Mouse (Mus musculus): ENCODE results near the gene Apba2.

Apba2 gene

DNA sequence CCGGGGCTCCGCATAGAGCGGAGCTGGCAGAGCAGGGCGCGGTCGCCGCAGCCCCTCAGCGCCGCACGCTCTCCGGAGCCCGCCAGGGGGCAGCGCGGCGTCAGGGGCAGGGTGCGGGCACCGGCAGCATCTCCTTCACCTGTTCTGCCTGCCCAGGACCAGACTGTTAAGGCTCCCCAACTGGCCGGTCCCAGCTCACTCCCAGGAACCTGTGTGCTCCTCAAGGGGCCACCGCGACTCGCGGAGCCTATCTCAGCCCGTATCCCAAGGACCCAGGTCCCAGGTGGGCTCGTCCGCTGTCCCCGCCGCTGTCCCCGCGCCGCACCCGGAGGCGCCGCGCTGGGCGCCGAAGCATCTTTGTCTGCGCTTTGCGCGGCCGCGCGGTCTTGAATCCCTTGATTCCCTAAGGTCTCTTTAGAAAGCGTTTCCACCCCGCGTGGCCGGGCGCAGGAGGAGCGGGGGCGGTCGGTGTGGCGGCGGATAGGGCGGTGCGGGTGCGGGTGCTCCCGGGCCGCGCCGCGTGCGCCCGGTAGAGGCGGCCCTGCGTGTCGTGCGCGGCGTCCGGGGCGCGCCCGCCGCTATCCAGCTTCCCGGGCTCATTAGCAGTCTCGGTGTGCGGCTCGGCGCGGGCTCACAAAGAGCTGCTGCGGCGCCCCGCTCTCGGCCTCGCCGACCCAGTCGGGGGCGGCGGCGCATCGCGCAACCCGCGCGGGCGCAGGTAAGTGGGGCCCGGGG, at the start of gene Apba2:
Apba2 (plus strand) TSS at position 171 of the 735 bp plus-strand sequence.
- no peak for DNase-seq (ENCODE audit: low read depth, low spot score)

DNA sequence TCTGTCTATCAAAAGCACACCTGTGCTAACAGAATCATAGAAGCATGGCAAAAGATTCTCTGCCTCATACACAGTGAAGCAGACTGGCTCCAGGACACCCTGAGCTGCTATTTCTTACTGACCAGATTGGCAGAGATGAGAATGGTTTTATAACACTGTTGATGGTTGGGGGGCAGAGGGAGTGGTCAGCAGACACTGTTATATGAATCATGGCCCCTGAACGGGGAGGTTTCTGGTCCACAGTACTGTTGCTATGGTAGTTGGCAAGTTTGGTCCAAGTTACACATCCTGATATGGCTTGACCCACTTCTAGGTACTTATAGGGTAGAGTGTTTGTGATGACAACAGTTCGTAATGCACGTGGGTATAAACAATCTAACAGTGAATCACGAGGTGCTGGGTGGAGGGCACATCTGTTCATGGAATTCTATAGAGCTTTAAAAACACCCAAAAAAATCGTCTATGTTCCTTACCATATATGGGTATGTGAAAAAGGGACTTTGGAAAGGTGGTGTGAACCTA, 49.6 kb upstream of the Apba2 start:
- DNase-seq (ENCODE audit: low read depth, low spot score): no peak

DNA sequence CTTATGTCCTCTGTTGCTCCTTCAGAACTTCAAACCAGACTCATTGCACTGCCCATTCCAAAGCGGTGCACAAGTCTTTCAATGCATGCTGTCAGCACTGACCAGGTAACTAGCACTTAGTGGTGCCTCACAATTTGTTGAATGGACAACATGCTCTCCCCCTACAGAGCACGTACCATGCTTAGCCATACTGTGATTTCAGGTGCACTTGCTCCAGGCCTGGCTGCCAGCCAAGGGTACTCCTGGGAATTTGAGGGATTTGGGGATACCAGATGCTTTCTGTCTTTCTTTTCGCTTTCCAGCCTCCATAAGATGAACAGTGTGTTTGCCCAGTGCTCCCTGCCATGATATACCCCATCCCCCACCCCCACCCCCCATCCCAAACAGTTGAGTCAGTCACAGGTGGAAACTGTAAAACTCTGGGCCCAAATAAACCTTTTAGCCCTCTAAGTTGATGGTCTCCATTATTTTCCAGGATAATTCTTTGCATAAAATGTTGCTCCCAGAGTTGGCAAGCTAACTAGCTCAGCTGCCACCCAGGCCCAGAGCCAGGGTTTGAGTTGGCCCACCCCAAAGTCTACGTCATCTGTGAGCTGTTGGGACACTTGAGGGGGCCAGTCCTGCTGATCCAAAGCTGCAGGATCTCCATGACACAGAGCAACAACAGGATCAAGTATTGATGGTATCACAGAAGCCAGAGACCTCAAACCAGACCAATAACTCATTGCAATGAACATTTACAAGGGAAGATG, 48.9 kb upstream of the Apba2 start:
- DNase-seq (ENCODE audit: low read depth, low spot score): no peak

DNA sequence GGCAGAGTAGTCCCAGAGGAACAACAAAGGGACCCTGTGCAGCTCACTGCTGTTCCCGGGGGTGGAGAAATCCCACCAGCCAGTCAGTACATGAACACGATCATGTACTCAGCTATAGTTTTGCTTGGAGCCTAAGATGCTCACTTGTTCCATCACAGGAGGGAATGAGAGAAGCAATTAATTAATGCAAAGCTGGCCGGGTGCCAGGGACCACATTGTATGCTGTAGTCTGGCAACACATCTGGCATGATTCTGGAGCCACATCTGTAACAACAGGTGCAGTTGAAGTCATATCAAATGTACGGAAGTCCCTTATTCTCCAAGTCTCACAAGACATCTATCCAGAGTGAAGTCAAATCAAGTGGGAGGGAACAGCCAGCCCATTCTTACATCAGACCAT, 45.3 kb upstream of the Apba2 start:
- DNase-seq (ENCODE audit: low read depth, low spot score): no peak

DNA sequence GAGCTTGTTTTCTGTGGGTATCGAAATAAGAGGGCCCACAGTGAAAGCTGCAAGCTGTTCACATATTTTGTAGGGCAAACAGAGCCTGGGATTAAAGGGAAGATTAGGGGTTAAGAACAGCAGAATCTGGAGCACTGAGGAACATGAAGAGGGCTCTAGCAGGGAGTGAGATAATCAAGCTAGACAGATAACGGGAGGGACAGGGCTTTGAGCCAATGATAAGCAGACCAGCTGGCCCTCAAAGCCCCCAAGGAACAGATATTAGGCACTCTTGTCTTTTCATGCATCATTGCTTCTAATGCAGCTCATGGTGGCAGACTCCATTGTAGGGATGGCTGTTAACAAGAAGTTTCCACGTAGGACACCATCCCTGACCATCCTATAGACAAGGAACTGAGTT, 44.8 kb upstream of the Apba2 start:
- DNase-seq (ENCODE audit: low read depth, low spot score): no peak

DNA sequence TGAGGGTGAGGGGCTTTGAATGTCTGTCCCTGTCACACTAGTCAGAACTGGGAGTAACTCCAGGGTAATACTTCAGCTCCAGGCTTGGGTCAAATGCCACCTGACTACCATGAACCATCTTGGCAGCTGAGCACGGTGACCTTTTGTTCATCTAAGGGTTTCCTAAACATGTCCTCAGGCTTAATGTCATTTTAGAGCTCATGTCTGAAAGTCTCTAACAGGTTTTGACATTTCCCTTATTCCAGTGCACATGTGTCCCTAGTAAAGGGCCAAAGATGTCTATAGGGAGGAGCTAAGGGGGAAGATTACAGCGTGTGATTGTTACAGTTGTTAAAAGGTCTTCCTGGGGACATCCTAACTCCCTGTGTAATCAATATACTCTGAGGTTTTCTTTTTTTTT, 43.7 kb upstream of the Apba2 start:
- no peak for DNase-seq (ENCODE audit: low read depth, low spot score)

DNA sequence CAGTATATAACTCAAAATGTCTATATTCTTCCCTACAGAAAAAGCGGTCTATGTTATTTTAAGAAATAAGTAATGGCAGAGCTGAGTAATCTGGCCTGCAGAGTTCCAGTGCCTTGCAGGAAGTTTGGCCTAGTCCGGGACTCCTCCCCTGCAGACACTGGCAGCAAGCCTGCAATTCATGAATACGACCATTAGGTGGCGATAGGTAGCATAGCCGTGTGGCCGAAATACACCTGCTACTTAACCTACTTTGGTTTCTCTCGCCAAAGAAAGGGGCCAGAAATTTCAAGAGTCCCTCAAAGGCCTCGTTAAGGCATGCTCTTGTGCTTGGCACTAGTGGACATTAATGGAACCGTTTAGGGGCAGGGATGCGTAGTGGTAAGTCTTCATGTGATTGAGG, 4.1 kb upstream of the Apba2 start:
- no peak for DNase-seq (ENCODE audit: low read depth, low spot score)

DNA sequence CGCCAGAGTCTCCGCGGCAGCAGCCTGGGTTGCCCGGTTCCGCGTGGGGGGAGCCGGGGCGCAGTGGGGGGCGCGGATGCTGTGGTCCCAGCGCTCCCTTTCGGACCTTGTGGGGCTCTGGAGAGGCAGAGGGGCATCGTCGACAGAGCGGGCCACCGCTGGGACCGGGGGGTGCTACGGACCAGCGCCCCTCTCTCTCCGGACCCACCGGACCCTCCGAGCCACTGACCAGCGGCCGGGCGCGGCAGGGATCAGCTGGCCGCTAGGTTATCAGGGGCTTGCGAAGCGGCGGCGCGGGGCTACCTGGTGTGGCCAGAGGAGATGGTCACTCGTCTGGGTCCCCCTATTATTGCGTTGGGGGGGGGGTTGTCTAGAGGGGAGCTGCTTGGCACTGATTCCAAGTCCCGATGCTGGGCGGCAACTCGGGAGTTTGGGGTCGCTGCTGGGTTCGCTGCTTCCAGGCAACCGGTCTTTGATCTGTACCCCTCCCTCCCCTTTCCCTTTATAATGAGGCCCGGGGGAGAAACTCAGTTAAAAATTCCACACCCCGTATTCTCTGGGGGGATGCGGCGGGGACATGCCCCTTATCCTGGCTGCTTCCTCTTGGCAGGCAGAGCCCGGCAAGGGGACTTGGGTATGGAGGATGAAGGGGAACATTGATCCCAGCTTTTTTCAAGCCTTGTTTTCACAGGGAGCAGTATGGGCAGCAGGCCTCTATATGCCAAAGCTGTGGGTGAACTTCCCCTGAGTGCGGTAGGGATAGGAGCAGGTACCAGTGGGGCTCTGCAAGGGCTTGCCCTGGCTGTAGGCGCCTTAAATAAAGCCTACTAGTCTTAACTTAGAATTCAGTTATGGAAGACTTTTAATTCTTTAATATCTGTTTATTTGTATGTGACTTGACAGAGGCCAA, 1.0 kb downstream of the Apba2 start:
- no peak for DNase-seq (ENCODE audit: low read depth, low spot score)

DNA sequence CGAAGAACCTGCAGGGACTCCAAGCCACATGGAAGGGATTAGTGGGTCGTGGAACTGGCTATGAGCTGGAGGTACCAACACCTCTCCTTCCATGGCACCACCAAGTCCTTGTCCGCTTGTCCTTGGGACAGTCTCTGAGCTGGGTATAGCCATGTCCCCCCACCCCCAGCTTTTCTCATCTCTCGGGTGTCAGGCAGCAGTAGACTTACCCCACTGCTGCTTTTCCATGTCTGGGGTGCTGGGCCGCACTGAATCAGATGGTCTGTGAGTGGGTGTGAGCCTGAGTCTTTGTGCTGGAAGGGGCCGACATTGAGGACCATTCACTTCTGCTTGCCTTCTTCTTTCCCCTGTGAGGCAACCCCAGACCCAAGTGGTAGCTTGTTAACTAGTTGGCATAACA, 2.1 kb downstream of the Apba2 start:
- no peak for DNase-seq (ENCODE audit: low read depth, low spot score)

DNA sequence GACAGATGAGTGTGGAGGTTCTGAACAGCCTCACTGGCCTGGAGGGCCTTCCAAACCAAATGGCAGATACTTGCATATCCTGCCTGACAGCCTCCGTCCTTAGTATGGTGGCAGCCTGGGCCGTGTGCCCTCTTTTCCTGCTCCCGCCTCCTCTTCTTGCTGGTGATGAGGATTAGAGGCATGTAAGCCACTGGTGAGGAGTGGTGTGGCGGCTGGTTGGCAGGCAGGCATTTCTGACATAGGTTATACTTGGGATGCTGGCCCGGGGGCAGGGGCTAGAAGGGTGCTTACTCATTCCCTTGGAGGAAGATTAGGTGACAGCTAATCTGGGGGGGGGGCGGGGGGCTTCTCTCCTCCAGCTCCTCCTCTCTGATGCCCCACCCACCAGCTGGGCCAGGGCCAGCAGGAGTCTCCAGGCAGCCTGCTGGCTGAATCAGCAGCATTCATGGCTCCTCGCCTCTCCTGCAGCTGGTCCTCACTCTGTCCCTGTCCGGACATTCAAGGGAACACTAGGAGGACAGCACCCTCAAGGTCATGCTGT, 3.3 kb downstream of the Apba2 start:
- DNase-seq (ENCODE audit: low read depth, low spot score): no peak

DNA sequence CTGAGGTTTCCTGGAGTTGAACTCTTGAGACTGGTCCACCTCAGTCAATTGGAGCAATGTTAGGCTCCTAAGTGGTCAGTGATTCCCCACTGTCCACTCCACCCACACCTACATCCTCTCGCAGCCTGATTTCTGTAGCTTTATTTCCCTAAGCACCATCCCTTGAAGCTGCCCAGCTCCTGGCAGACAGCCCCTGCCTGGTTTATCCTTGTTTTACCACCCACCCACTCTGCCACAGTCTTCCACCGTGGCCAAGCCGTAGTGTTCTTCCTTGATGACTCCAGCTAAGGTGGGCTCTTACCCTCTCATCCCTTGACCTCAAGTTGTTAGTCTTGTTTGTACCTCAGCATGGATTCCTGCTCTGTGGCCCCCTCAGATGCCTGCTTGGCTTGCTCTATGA, 4.1 kb downstream of the Apba2 start:
- no peak for DNase-seq (ENCODE audit: low read depth, low spot score)

DNA sequence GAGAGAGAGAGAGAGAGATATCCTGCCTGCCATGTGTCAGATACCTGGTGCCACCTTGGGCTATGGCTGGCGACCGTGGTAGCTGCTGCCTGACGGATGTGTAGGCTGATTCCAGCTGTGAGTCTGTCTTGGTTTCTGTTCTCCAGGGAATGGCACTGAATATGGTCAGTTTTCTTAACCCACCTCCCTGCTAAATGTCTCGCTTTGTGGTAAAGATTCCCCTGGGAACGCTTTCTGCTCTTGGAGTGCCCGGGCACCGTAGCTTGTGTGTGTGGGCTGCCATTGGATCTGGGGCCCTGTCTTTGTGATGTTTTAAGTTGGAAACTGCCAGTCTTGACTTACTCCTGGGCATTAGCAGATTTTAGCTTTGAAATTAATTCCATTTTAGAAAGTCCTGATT, 7.3 kb downstream of the Apba2 start:
- DNase-seq (ENCODE audit: low read depth, low spot score): no peak

DNA sequence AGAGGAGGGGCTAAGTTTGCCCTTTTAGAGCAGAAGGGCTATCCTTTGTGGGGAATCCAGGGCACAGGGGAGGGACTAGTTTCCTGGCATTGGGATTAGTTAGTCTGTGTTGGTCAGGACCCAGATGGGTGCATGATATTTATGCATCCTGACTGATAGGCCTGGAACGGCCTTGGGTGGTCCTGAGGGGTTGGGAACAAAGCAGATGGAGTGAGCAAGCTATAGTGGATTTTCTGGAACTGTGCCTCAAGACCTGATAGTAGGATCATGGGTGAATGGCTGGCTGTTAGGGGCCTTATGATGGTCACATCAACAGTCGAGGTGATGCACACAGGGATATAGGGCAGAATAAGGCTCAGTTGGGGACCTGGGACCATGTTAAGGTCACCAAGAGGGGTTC, 8.4 kb downstream of the Apba2 start:
- DNase-seq (ENCODE audit: low read depth, low spot score): no peak

DNA sequence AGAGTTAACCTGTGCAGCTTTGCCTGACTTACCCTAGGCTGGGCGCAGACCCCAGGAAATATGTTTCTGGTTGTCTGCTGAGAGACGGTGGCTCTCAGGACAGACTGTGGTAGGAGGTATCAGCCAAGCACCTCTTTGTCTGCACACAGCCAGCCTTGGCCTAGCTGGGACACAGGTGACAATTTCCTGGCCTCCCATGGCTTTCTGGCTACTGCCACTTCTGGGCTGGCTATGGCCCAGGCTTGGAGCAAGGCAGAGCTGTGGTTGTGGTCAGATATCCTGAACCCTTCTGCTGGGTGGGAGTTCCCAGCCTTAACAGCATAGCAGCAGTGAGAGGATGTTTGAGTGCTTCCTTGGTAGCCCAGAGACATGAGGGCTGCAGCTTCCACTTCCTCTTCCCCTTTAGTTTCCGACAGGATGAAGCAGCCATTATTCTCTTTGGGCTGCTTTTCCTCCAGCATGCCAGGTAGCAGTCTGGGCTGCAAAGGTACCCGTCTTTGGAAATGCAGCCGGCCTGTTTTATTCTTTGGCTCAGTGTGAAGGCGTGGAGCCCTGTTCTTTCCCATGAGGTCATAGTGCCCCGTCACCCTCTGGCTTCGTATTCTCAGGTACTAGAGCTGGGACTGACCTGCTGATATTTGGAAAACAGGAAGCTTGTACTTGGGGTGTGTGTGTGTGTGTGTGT, 9.2 kb downstream of the Apba2 start:
- DNase-seq (ENCODE audit: low read depth, low spot score): no peak

DNA sequence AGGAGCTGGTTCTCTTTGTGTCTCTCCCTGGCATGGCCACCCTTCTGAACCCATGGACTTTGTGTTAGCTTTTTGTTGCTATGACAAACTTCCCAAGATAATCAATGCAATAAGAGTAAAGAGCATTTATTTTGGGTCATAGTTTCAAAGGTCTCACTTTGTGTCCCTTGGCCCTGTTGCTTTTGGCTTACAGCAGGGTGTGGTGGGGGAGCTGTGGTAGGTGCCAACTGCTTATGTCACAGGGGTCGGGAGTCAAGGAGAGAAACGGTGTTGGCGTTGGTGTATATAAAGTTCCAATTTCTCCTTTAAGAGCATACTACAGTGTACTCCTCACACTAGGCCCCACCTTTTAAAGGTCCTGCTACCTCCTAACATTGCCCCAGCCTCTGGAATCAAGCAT, 12.1 kb downstream of the Apba2 start:
- no peak for DNase-seq (ENCODE audit: low read depth, low spot score)

DNA sequence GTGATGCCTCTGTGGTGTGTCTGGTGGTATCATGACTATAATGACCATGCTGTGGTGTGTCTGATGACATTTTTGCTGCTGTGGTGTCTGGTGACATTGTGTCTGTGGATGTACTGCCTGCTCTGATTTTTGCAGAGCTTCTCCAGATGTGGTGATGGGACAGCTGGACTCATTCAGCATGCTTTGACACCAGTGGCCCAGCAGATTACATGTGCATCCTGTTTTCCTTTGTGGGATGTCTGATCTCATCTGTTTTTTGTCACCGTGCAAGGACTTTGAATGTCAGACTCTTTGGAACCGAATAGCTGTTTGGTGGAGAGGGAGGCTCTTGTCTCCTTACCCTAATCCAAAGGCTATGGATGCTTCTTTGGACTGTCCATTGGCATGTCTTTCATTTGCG, 13.8 kb downstream of the Apba2 start:
- DNase-seq (ENCODE audit: low read depth, low spot score): no peak

DNA sequence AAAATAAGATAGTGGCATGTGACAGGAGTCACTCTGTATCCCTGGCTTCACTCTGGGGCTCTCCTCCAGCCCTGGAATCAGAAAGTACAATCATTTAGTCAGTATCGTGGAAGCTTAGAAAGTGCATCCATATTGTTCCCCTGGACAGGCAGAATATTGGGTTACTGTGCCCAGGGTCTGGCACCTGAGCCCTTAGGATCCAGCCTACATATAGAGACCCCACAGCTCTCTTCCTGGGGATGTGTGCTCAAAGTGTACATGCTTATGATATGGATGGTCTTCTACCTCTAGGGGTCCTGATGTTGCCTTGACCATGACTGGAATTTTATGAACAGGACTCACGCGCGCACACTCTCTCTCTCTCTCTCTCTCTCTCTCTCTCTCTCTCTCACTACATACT, 14.4 kb downstream of the Apba2 start:
- no peak for DNase-seq (ENCODE audit: low read depth, low spot score)

DNA sequence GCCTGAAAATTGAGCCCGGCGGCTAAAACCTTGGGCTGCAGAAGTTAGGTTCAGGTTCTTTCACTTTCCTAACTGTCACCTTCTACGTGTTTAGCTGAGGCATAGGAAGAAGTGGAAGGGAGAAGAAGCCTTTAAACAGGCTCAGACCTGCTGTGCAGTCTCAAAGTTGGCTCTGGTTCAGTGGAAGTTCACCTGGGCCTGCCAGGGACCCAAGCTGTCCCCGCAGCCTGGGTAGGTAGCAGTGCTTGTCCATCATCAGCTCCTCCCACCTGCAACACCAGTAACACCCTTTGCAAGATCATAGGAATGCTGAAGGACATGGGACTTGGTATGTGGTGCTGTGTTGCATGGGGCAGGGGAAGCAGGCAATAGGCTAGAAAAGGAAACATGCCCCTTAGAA, 17.6 kb downstream of the Apba2 start:
- no peak for DNase-seq (ENCODE audit: low read depth, low spot score)

DNA sequence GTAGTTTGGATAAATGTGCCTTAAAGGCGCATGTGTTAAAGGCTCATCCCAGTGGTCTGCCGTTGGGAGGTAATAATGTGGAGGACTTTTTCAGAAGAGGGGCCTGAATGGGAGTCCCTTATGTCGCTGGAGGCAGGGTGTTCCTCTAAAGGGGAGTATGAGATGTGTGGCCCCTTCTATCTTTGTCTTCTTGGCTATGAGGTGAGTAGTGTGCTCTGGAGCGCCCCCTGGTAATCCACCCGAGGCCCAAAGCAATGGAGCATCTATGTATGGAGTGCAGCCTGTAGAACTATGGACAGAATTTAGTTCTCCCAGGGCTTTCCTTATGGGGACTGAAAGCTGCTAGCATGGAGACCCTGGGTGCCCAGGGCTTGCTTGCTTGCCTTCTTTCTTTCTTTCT, 18.0 kb downstream of the Apba2 start:
- no peak for DNase-seq (ENCODE audit: low read depth, low spot score)

DNA sequence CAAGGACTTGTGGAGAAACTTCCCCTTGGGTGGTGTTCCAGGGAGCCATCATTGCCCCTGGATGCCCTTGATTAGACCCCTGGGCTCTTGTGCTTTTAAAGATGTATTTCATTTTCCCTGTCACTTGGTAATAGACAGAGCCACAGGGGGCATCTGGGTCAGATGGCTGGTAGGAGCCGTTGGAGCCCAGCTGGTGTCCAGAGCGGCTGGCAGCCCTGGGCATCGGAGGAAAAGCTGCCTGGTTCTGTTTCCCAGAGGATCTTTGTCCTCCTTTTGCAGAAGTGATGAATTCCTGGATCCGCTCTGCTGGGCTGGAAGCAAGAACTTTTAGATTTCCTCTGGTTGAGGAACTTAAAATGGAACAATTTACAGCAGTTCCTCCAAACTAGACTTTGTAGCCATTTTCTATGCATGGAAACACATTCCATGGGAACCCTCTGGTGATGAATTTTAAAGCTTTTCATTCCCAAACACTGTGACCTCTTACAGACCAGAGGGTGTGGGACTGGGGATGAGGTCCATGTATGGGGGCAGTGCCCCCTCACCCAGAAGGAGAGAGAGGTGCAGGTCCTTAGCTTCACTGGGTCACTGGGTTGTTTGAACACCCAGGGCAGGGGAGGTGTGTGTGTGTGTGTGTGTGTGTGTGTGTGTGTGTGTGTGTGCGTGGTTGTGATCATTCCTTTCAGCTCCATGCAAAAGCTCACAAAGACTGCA, 20.3 kb downstream of the Apba2 start:
- DNase-seq (ENCODE audit: low read depth, low spot score): no peak

DNA sequence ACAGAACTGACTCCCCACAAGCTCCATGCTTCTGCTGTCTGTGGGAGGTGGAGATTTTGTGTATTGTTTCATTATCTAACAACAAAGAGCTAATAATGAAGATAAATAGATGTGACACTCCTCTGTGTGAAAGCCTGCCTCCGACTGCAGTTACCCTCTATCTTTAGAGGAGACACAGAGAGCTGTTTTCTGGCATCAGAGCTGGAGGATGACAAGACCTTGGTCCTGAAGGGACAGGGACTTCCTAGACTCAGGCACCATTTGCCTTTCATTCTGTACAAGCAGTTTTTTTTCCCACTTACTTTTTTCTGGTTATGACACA, 20.9 kb downstream of the Apba2 start:
- no peak for DNase-seq (ENCODE audit: low read depth, low spot score)
